Mouse (Mus musculus): ENCODE data around the gene Pdzd8.

Pdzd8 gene

GRCm38 (mm10) chr19:59352760-59353159 is 7.2 kb upstream of the Pdzd8 start:
- no peak for DNase-seq

GRCm38 (mm10) chr19:59351151-59351889 is 5.7 kb upstream of the Pdzd8 start:
- DNase-seq: no peak

- no peak for DNase-seq
Measured at GRCm38 (mm10) chr19:59350273-59350903, 4.8 kb upstream of the Pdzd8 start.

GRCm38 (mm10) chr19:59349329-59349960 is 3.9 kb upstream of the Pdzd8 start:
- no peak for DNase-seq

GRCm38 (mm10) chr19:59346325-59346724 is 745 bp upstream of the Pdzd8 start:
- DNase-seq: no peak

- peak in 1 of 2 experiments; percentile 50 for DNase-seq
Measured at GRCm38 (mm10) chr19:59345081-59345657, 411 bp downstream of the Pdzd8 start.

GRCm38 (mm10) chr19:59344304-59344711 is 1.3 kb downstream of the Pdzd8 start:
- peak; percentile 16 to 24 for DNase-seq

GRCm38 (mm10) chr19:59342964-59343363 is 2.6 kb downstream of the Pdzd8 start:
- no peak for DNase-seq

GRCm38 (mm10) chr19:59339908-59340307 is 5.7 kb downstream of the Pdzd8 start:
- no peak for DNase-seq

GRCm38 (mm10) chr19:59337872-59338681 is 7.5 kb downstream of the Pdzd8 start:
- no peak for DNase-seq

- DNase-seq: no peak
Measured at GRCm38 (mm10) chr19:59336655-59337054, 8.9 kb downstream of the Pdzd8 start.

GRCm38 (mm10) chr19:59330816-59331225 is 14.8 kb downstream of the Pdzd8 start:
- no peak for DNase-seq

GRCm38 (mm10) chr19:59321990-59322389 is 23.6 kb downstream of the Pdzd8 start, which contains the start of gene Rps12-ps3:
TSS of gene Rps12-ps3 (plus strand) at chr19:59322290.
- no peak for DNase-seq

- DNase-seq: no peak
Measured at GRCm38 (mm10) chr19:59316571-59316970, 29.0 kb downstream of the Pdzd8 start.

- no peak for DNase-seq
Measured at GRCm38 (mm10) chr19:59315308-59315707, 30.3 kb downstream of the Pdzd8 start.

- DNase-seq: no peak
Measured at GRCm38 (mm10) chr19:59292183-59292839, 53.3 kb downstream of the Pdzd8 start.

- no peak for DNase-seq
Measured at GRCm38 (mm10) chr19:59289811-59290210, 55.8 kb downstream of the Pdzd8 start.

- no peak for DNase-seq
Measured at GRCm38 (mm10) chr19:59289042-59289441, 56.5 kb downstream of the Pdzd8 start.

- DNase-seq: no peak
Measured at GRCm38 (mm10) chr19:59282001-59282400, 63.6 kb downstream of the Pdzd8 start.

GRCm38 (mm10) chr19:59280841-59281240 is 64.7 kb downstream of the Pdzd8 start:
- no peak for DNase-seq

GRCm38 (mm10) chr19:59276354-59276753 is 69.2 kb downstream of the Pdzd8 start:
- DNase-seq: no peak

- DNase-seq: no peak
Measured at GRCm38 (mm10) chr19:59273190-59273589, 72.4 kb downstream of the Pdzd8 start.

Data from cerebellum, postnatal 36 days (tissue).